Comparison of ENCODE assay signal across 16 mouse cellular contexts in genomic region chr12:44145321-44145720, GRCm38 (mm10).
"Had no signal": no experiment of that assay in that cellular context is flagged by ENCODE, and none has a peak within 500 bp of the region (broad histone marks: within the 10 kb centered on the region; RNA-seq: fewer than 3 reads in every experiment).

No protein-coding gene starts in this region.

- ATAC-seq: lung, postnatal 0 days; midbrain, embryonic 13.5 days; midbrain, embryonic 15.5 days had no signal

- DNase-seq: lung, adult 2 months; lung, postnatal 14 days; lung, postnatal 36 days; right cerebral cortex, postnatal 14 days; thymus, adult 18-20 months; thymus, postnatal 14 days; thymus, postnatal 36 days had no signal

- H3K27ac ChIP-seq: lung, embryonic 15.5 days; macrophage; midbrain, embryonic 13.5 days; midbrain, embryonic 15.5 days; neural tube, embryonic 12.5 days; stomach, embryonic 15.5 days; stomach, postnatal 0 days had no signal

- H3K4me3 ChIP-seq: lung, embryonic 15.5 days; megakaryocyte, embryonic 14.5 days; midbrain, embryonic 13.5 days; midbrain, embryonic 15.5 days; neural tube, embryonic 12.5 days; stomach, embryonic 15.5 days had no signal
